Mouse (Mus musculus) sigmoid colon, adult 10 weeks (tissue): ENCODE data around the gene Xxylt1. TPM values are rescaled to one million over a fixed set of nuclear protein-coding genes. Genes with fewer than 3 reads are reported as not detected.

Source experiments
- polyA plus RNA-seq: library from polyadenylated mRNA; stranded (reverse); fragments of 350-450 nt; fragmentation: Illumina TruSeq; extraction: RNeasy Lipid Tissue Mini Kit (QIAGEN cat#74804); gene quantifications from one replicate; pipeline ENCODE4 v1.2.3, GENCODE M21; 2014; ENCODE audit warnings: low read depth, low replicate concordance

Gene Xxylt1
- polyA plus RNA-seq, result 11.6 TPM

GRCm38 (mm10) chr16:31081125-31081664 lies at the start of gene Xxylt1:
TSS of gene Xxylt1 (minus strand) at chr16:31081432.

Other genes with a start within 250 kb of the Xxylt1 start
- 150 TPM for gene Acap2, start 119.8 kb upstream of the Xxylt1 start, polyA plus RNA-seq
- 249 TPM for gene Ppp1r2, start 193.8 kb upstream of the Xxylt1 start, polyA plus RNA-seq
- 4.9 TPM for gene Apod, start 233.4 kb upstream of the Xxylt1 start, polyA plus RNA-seq